Mouse (Mus musculus) spleen, postnatal 4 days (tissue): Measurements from ENCODE around the gene Rnf214.

ENCODE experiments used
- DNase-seq, 2 experiments: peaks; one replicate each; pipeline ENCODE4 v3.0.0; 2022; ENCODE audit warnings: low spot score in 2 of 2

The Rnf214 gene

DNA sequence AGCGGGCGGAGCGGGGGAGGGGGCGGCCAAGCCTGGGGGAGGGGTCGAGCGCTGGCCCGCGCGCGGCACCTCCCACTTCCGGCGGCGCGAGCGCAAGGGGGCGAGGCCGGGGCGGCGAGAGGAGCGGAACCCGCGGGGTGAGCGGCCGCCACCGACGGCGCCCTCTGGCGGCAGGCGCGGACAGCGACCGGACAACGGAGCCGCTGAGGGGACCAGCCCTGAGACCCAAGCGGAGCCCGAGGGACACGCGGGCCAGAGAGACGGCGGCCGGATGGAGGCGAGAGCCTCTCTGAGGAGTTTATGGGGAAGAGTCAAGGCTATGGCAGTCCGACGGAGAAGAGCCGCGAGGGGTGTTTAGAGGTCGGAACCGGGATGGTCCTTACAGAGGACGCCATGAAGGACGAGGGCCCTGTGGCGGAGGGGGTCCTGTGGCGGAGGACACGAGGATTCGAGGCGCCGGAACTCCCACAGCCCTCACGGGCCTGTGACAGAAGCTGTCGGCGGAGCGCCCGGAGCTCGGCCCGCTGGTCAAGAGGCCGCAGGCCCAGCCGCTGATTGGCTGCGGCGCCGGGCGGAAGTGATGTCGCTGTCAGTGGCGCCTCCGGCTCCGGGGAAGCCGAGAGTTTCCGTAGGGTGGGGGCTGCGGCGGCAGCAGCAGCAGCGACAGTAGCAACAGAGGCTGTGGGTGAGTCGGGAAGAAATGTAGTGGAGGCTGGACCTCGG is at the start of gene Rnf214, which contains the start of gene Pcsk7:
Rnf214 (minus strand) TSS at position 557 of the 723 bp plus-strand sequence.
Pcsk7 (plus strand) TSS at position 143 of the 723 bp plus-strand sequence.
- peak; percentile 91 to 98 for DNase-seq

DNA sequence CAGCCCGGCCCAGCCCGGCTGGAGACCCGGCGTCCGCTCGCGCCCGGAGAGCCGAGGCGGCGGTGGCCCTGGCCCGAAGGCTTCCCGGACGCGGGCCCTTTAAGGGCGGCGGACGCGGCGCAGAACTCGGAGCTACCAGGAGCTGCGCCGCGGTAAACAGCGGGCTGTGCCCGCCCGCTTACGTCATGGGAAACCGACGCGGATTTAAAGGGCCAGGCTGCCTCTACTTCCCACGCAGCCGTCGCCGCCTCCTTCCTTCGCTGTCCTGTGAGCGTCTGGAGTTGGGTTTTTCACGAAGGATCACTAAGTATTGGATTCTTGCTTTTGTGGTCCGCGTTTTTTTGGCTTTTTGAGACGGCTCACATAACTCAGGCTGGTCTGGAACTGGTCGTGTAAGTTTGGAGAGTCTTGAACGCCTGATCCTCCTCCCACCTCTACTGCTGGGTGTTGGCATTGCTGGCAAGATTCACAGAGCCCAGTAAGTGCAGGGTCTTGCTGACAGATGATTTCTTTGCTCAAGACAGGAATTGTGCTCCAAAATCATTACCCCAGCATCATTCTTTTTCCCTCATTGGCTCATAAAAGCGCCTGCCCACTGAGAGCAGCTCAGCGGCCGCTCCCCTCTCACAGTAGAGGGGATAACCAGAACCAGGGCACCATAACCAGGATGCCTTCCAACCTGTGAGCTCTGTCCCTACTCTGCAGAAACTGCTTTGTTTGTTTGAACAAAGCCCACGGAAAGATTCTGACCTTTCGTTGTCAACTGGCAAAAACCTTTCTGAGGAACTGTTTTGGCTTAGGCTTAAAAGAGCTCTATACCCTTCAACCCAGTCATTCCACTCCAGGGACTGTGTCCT is 48.6 kb upstream of the Rnf214 start, which contains the start of gene Sidt2:
Sidt2 (minus strand) TSS at position 152 of the 857 bp plus-strand sequence.
- peak; percentile 81 to 92 for DNase-seq

DNA sequence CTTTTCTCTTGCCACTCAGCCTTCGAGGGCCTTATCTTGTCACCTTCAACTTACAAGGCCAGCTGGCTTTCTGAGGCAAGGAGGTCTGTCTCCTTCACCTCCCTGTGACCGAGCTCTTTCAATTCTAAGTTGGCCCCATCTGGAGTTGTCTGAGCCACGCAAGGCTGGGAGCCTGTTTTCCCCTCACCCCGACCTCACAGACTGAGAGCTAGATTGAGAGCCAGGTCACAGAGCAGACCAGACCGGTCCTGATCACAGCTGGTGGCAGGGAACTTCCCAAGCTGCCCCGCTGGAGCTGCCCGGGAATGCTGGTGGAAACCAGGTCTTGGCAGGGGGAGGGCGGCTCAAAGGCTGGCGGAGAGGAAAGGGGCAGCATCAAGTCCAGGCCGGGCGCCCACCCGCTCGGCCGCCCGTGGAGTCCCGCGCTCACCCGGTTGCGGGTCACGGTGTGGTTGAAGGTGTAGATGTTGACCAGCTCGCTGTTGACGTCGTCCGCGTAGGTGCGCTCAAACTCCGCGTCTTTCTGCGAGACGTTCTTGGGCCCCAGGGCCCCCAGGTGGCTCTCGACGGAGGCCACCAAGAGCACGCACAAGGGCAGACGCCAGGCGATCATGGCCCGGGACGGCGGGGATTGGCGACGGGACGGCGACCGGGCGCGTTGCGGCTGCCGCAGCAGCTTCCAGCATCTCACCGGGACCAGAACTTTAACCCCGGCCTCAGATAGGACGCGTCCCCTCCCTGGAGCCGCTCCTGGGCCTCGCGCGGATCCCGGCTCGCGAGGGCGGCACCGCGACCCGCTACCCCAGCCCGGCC is 47.8 kb upstream of the Rnf214 start:
- peak; percentile 38 to 83 for DNase-seq

DNA sequence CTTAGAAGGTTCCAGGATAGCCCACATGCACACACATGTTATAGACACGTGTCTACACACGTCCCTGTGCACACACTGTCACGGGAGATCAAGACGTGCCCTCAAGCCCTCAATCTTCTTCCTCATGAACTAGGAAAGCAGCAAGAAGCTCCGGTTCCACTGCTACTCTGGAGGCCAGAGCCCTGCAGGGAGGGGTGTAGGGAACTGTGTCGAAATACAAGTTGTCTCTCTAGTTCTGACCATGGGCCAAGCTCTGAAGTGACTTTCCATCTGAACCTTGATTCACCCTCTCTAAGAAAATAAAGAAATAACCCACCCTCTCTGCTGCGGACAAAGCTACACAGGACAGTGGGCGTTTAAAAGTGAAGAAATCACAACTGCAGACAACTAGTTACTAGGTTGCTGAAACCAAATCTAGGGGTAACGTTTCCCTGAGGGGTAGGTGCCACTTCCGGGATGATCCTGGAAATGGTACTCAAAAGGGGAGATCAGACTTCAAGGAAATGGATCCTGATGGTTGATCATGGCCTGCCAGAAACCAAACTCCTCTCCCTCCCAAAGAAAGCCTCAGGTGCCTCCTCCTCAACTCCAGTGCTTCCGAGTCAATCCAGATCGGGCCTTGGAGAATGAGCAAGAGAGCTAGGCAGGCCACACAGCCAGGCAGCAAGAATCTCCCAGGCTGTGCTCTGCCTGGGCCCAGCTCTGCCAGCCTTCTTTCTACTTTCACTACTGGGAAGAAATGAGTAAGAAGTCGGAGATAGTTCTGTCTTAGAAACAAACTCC is 47.0 kb upstream of the Rnf214 start:
- no peak for DNase-seq

DNA sequence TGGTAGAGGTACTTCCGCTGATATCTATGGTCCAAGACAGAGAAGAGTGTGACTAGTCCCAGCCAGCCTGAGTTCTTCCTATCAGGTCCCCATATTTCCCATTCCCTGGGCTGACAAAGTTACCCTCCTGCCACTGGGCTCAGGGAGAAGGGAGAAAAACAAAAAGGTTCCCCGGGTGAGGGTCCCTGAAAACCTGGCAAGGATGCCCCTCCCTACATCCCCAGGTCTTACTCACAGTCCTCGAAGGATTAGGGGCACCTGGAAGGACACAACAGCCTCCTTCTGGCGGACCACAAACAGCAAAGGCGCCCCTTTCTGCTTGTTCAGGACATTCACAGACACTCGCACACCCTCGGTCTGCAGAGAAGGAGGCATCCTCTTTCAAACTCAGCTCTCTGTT is 46.2 kb upstream of the Rnf214 start:
- no peak for DNase-seq

DNA sequence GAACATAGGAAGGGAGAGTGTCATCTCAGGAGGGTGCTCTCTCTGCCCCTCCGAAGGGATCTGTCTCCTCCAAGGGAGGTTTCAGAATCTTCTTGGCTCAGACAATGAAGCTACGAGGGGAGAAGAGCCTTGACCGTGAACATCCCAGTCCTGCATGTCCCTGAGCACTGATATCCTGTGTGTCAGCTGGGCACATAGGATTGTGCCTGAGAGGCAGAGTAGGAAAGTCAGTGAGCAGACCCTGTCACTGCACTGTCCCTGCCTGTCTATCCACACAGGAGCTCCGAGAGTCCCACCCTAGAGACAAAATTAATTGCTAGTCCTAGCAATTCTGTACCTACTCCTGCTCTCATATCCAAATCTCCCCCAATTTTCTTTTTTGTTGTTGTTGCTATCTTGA is 45.3 kb upstream of the Rnf214 start:
- DNase-seq = no peak

DNA sequence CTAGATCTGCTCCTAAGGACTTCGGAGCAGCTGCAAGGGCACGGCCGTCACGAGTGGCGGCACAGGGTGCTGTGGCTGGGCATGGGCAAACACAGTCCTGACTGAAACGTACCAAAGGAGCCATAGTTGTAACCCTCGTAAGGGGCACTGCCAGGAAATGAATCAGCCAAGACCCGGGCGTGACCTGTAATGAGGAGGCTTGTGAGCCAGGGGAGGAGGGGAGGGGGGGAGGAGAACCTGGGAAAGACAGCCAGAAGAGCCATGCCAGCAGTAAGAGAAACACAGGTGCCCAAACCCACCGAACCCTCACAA is 40.1 kb upstream of the Rnf214 start:
- DNase-seq = peak in 1 of 2 experiments; percentile 58

DNA sequence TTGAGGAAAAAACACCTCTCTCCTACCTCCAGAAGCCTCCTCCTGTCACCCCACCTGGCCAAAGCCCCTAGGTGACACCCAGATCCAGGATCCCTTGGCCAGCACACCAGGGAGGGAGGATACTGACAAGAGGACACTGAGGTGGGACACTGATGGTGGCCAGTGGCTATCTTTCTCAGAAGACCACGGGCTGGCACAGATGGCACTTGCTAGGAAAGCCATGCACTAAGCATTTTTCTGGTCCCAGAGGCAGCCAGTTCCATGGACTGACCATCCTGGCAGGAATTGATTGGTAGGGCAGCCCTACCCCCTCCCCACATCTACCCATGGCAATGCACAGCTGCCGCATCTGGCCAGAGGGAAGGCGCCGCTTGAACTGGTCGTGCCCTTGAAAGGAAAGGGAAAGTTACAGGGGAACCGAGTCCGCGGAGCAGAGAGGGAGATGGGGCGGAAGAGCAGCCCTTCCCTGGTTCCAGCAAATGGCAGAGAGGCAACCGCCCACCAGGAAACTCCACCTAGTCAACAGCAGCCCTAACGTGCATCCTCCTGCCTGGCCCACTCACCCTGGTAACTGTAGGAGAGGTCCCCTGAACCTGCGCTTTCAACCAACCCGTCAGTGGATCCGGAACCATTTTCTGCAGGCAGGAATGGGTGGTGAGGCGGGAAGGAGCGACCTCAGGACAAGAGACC is 39.6 kb upstream of the Rnf214 start:
- DNase-seq = peak in 1 of 2 experiments; percentile 61

DNA sequence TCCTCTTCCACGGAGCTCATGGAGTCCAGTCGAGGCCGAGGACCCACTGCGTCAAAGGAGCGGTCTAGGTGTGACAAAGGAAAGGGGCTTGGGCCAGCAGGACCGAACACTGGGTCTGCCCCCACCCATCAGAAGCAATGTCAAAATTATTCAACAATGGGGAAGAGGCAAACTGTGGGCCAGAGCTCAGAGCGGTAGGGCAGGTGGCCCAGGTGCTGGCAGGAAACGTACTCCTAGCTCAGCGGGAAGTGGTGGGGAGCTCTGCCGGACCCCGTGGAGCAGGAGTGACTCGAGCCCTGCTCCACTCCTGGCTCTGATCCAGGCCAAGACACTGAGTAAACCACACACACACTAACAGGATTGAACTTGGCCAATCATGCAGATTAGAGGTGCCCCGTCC is 39.0 kb upstream of the Rnf214 start:
- DNase-seq = peak in 1 of 2 experiments; percentile 60

DNA sequence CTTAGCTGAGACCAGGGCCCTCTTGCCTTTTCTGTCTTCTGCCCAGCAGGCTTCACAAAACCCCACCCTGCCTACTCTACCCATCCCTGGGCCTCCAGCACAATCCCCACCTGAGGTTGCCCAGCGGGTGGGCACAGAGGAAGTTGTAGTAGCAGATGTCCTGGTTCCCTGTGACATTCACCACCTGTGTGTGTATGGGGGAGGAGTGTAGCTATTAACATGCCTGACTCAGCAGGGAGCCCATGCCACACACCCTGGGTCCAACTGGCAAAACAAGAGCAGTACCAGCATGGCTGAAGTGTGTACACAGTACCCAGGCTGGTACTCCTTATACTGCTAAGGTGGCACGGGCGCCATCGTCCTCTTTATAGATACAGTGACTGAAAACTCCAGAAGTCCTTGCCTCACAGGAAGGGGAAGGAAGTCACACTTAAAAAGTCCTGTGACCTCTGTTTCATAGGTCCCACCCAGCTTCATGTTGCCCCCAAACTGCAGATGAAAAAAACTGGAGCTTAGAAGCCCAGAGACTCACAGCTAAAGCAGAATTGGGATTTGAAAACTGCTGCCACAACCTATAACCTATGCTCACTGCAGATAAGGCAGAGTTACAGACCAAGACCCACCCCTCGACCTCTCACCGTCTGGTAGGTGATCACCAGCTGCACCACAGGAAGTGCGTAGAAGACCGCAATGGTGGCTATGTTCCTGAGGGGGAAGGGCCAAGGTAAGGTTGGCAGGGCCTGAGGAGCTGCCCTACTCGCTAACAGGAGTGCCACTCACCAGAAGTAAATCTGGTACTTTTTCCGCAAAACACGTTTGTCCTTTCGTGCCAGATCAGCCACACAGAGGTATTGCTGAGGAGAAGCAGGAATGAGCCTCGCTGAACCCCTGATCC is 38.0 kb upstream of the Rnf214 start:
- peak; percentile 50 to 72 for DNase-seq

DNA sequence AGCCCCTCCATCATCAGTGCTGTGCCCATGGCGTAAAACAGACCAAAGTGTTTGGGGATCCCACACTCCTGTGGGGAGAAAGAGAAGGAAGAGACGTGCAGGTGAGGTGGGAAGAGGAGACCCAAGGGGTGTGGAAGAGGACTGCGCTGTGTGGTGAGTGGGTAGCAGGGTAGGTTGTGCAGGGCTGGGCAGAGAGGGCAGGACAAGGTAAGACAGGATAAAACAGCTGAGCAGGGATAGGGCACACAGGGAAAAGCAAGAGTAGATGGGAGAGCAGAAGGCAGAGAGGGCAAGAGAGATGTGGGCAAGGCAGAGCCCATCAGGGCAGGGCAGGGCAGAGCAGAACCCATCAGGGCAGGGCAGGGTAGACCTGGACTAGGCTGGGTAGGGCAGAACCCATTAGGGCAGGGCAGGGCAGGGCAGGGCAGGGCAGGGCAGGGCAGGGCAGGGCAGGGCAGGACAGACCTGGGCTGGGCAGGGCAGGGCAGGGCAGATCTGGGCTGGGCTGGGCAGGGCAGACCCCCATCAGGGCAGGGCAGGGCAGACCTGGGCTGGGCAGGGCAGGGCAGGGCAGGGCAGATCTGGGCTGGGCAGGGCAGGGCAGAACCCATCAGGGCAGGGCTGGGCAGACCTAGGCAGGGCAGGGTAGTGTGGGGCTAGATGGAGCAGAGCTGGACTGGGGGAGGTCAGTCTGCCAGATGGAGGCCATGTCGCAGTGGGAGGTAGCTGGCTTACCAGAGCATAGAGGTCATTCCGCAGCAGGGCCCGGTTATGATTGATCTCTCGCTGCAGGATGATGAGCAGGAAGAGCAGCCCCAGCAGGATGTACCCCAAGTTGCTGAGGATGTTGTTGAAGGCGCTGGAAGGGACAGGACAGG is 37.2 kb upstream of the Rnf214 start:
- peak in 1 of 2 experiments; percentile 63 for DNase-seq

DNA sequence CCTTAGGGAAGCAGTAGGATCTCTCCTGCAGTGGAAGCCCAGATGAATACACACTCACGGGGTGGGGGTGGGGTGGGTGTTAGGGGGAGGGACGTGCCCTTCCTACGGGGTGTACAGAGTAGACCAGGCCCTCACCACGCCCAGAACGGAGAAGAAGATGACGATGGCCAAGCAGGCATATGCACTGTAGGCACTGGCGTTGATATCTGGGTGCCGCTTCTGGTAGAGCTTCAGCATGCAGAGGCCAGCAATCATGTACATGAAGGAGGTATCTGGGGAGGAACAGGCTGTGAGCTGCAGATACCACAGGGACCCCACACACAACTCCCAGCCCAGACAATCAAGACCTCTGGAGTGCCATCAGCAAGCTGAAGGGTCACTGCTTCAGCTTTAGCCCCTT is 36.2 kb upstream of the Rnf214 start:
- peak in 1 of 2 experiments; percentile 55 for DNase-seq

DNA sequence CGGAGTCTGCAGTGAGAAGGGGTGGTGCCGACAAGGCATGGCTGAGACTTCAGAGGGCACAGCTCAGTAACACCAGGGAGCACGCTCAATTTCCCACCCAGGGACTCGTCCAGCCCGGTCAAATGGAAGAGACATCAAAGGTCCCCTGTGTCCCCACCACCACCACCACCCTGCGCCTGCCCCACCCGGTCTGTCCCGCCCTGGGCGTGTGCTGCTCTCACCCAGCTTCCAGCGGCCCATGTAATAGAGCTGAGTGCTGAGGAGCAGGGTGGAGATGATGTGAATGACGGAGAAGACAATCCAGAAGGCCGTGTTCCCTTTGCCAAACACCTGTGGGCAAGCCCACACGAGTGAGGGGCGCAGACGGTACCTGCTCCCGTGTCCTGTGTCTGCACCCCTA is 35.8 kb upstream of the Rnf214 start:
- DNase-seq = no peak

DNA sequence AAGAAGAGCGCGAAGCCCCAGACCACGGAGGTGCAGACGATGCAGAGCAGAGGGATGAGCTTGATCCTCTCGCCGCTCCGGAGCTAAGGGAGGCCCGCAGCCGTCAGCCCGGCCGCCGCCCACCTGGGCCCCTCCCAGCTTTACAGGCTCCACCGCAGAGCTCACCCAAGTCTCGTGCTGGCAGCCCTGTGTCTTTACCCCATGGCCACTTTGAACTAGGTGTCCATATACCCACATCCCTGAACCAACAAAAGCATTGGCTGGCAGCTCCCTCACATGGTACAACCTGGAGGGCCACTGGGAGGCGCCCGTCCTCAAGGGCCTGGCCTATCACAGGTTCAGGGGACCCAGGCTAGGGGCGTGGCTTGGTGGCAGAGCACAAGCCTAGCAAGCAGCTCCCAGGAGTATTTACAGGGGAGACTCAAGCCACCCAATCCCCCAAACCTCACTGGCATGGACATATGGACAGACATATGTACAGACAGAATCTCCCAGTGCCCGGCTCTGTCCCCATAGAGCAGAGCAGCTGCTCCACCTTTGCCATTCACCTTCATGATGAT is 34.7 kb upstream of the Rnf214 start:
- peak in 1 of 2 experiments; percentile 48 for DNase-seq

DNA sequence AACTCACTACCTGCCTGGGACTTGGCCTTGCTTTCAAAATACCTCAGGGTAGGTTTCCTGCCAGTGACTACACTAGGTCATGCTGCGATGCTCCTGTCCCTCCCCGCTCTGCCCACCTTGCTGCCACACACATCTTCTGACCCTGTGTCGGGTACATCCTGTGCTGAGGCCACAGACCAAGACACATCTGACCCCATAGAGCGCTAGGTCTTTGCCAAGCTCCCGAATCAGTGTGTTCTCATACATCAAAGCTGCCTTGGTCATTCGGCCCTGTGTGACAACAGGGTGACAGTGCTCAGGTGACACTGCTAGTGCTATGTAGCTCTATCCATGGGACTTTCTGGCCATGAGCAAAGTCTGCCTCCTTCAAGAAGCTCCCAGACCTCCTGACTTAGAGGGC is 33.1 kb upstream of the Rnf214 start:
- no peak for DNase-seq

DNA sequence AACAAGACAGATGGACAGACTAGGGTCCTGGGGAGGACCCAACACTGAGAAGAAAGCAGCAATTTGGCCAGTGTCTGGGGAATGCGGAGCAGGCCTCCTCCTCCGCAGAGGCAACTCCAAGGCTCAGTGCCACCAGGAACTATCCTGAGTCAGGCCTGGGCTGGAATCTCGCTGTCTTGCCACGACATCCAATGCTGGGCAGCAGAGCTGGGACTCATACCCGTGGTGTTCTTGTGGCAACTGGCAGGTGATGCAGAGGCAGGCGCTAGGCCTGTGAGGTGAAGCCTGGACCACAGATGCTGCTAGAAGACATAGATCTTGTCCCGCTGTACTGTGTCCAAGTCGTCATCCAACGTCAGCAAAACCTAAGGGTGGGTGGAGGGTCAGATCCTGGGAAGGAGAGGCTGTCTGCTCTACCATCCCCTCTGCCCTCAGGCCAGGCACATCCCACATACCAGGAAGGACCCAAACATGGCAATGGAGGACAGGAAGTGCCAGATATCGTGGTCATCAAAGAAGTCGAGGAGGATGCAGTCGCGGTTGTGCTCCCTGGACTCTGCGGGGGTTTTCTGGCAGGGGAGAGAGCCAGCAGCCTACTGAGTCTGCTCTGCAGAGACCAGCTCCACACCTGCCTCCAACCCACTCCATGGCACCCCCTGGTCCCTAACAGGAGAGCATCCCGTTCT is 32.4 kb upstream of the Rnf214 start:
- peak in 1 of 2 experiments; percentile 61 for DNase-seq

DNA sequence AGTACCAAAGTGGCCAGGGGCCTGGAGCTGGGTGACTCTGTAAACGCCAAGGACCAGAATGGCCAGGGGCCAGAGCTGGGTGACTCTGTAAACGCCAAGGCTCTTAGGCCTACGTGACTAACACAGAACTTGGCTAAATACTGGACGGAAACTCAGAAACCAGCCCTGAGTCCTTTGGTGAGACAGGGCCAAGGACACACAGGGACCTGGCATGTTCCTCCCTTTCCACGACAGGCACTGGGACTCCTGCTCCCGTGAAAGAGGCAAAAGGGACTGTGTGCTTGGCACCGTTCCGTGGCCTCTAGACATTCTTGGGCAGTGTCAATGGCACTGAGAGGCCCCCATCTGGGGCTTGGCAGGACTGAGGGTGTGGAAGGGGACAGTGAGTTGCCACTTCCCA is 31.4 kb upstream of the Rnf214 start:
- no peak for DNase-seq

DNA sequence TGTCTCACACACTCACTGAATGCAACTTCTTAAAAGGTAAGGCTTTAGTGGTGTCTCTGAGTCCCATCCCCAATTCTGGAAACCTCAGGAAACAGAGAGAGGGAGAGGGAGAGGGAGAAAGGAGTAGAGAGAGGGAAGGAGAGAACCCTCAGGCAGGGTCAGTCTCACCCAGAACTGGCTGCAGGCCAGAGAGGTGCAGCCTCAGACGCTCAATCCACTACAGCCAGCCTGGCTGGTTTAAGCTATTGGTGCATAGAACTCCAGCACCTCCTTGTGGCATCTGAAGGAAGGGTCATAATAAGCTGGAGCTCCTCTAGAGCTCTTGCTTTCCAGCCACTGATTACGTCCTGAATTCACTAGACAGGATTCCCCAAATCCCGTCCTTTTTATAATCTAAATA is 30.2 kb upstream of the Rnf214 start:
- peak in 1 of 2 experiments; percentile 50 for DNase-seq
